Mouse (Mus musculus) liver, embryonic 16.5 days (tissue): ENCODE measurements around the gene Mthfsl. TPM values are rescaled to one million over a fixed set of nuclear protein-coding genes. Genes with fewer than 3 reads are reported as not detected.
"Not testable (repeated sequence)": the region's sequence is repeated elsewhere in the genome, so short reads cannot be mapped to it uniquely, and the experiment has no call there.

Experiments used
- ATAC-seq: fragments of 200-750 bp; cut with Nextera tagmentation; 2 replicates; pipeline ENCODE4 v1.8.0; 2017; ENCODE audit warnings: low read depth, mild to moderate bottlenecking, moderate number of reproducible peaks, moderate library complexity
- H3K27ac ChIP-seq: fragments of 300-500 bp; sonication (generic); 2 replicates; pipeline ENCODE4 v1.5.1; 2014; ENCODE audit warnings: mild to moderate bottlenecking, low read length
- H3K27me3 ChIP-seq: fragments of 300-500 bp; sonication (generic); 2 replicates; pipeline ENCODE4 v1.6.1; 2014; ENCODE audit warnings: low read depth, low read length, mixed read lengths; ENCODE audit not compliant: control insufficient read depth, insufficient read depth
- H3K36me3 ChIP-seq: fragments of 300-500 bp; sonication (generic); 2 replicates; pipeline ENCODE4 v1.6.1; 2014; ENCODE audit warnings: mild to moderate bottlenecking; ENCODE audit not compliant: control insufficient read depth, insufficient read depth
- H3K4me1 ChIP-seq: fragments of 300-500 bp; sonication (generic); 2 replicates; pipeline ENCODE4 v1.6.1; 2014; ENCODE audit warnings: low read depth, low read length, mixed read lengths; ENCODE audit not compliant: control insufficient read depth
- H3K4me2 ChIP-seq: fragments of 300-500 bp; sonication (generic); 2 replicates; pipeline ENCODE4 v1.6.1; 2014; ENCODE audit warnings: low read depth, low read length, mixed read lengths
- H3K4me3 ChIP-seq: fragments of 300-500 bp; sonication (generic); 2 replicates; pipeline ENCODE4 v1.5.1; 2014; ENCODE audit warnings: low read depth, mild to moderate bottlenecking, low read length
- H3K9ac ChIP-seq: fragments of 300-500 bp; sonication (generic); 2 replicates; pipeline ENCODE4 v1.6.1; 2014; ENCODE audit warnings: low read depth, low read length
- H3K9me3 ChIP-seq: fragments of 300-500 bp; sonication (generic); replicated peaks from 2 replicates; pipeline ENCODE4 v1.6.1; 2016; ENCODE audit warnings: low read length; ENCODE audit not compliant: control insufficient read depth
- WGBS: fragments of 180-500 bp; shearing (Covaris S2); extraction: QIAGEN DNeasy Blood & Tissue Kit; methylation state at CpG from one replicate; pipeline ENCODE4 v1.1.7; 2014; ENCODE audit not compliant: insufficient replicate concordance; 5-methylcytosine and 5-hydroxymethylcytosine counted together
- polyA plus RNA-seq: library from polyadenylated mRNA; unstranded; fragments of >200 nt; fragmentation: Nextera tagmentation; extraction: Ambion mirVana; gene quantifications from 2 replicates; pipeline ENCODE4 v1.2.1, GENCODE M21; 2015

Mthfsl gene
- 28.8 and 29.0 TPM in 2 replicates for polyA plus RNA-seq

DNA sequence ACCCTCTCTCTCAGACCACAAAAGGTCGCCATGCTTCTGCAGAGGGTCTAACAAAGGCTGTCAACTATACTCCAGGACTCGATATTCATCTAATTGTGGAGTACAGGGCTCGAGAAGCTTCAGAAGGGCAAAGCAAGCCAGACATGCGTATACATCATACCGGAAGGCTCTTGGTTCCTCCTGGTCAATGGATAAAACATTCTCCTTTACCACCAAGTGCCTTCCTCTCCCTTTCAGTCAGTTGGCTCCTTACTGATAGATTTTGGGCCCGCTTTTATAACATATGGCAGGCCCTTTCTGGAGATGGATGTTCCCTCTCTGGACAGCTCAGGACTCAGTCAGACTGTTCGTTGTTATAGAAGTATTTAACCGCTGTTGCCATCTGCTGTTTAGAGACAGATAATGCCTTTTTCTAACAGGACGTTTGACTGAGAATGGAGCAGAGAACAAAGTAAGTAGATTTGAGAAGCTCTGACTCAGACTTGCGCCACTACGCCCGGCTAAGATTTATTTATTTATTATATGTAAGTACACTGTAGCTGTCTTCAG, at the start of gene Mthfsl:
TSS of gene Mthfsl (minus strand) at position 308 of the 549 bp plus-strand sequence.
- Histone ChIP-seq H3K9ac (peak within 1 kb of the TSS; percentile 20), H3K4me3 (peak within 1 kb of the TSS; percentile 43), H3K27ac (peak within 1 kb of the TSS; percentile 48; the same call in 1 of the 2 replicates), H3K4me2 (peak within 1 kb of the TSS; percentile 57)
- ATAC-seq: peak; percentile 19; the same call in 1 of the 2 replicates
- H3K27me3 ChIP-seq, H3K36me3 ChIP-seq, H3K4me1 ChIP-seq, H3K9me3 ChIP-seq: not testable (repeated sequence)
- WGBS: 18% methylated on average over 11 of the region's 12 CpGs

DNA sequence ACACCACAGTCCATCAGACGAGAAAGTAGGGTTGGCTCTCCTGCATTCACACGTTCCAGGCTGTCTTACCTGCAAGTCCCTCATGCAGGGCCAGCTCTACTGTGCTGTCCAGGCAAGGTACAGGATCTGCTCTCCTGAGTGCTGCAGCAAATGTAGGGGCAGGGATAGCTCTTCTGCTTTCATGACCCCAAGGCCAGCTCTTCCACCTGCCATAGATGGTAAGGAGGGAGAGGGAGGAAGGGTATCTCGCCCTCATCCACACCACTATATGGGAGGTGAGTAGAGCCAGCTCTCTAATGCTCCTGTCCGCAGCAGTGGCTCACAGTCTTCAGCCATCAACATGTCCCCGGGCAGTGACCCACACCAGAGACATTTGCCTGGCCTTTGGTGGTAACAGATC, 49.4 kb upstream of the Mthfsl start:
- 71% methylated on average over 4 of the region's 5 CpGs for WGBS
- not testable (repeated sequence) for H3K4me1 ChIP-seq, H3K36me3 ChIP-seq, ATAC-seq, H3K9ac ChIP-seq, H3K4me3 ChIP-seq, H3K9me3 ChIP-seq, H3K4me2 ChIP-seq, H3K27me3 ChIP-seq, H3K27ac ChIP-seq

DNA sequence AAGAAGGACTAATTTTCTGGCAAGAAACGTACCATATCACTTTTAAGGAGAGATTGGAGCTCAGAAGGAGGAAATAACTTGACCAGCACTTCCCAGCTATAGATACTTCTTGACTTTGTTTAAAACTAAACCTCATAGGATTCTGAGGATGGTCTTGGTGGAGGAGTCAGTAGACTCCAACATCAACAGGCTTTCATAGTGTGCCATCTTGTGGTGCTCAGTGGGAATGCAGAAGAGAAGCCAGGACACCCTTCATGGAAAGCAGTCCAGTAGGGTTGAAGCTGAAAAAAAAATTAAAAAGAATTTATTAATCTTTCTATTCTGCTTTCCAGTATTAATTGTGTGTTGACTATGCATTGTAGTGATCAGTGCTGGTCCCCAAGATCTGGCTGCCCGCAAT, 26.6 kb upstream of the Mthfsl start:
- H3K4me2 ChIP-seq, H3K27ac ChIP-seq, H3K4me1 ChIP-seq, ATAC-seq, H3K27me3 ChIP-seq, H3K9ac ChIP-seq, H3K9me3 ChIP-seq, H3K36me3 ChIP-seq, H3K4me3 ChIP-seq: not testable (repeated sequence)
- WGBS: 0% methylated on average over 1 of the region's 2 CpGs

DNA sequence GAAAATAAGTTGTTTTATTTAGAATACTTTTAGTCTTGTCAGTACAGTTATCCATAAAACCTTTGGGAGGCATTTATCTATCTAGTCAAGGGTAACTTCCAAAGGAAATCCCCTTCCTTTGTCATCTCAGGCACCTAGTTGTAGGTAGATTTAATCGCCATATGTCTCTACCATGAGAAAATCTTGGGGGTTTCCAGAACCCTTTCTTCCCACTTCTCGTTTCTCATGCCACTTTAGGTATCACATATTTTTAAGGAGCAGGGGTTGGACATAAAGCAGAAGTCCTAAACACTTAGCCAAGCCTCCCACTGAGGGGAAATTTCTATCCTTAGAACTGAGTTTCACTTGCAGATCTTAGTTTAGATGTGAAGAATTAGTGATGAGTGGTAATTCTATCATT, 25.9 kb upstream of the Mthfsl start:
- not testable (repeated sequence) for H3K27me3 ChIP-seq, H3K4me2 ChIP-seq, ATAC-seq, H3K27ac ChIP-seq, H3K4me1 ChIP-seq, H3K9ac ChIP-seq, H3K36me3 ChIP-seq, H3K9me3 ChIP-seq, H3K4me3 ChIP-seq
- 83% methylated on average over 1 of the region's 2 CpGs for WGBS

DNA sequence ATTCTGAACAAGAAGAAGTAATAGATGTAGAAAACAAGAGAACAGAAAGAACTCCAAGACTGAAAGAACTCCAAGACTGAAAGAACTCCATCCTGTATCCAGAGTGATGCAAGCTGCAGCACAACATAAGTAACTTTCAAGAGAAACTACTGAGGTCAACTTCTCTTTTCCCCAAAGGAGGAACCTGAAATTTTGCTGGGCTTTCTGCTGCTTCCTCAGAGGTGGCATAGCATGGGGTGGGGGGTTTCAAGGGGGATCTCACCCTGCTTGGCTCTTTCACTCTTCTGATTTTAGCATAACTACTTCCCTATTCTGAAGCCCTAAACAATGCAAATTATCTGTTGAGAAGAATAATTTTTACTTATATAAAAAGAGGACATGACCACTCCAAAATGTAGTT, 15.2 kb upstream of the Mthfsl start:
- not testable (repeated sequence) for H3K27ac ChIP-seq, H3K9me3 ChIP-seq, H3K36me3 ChIP-seq, H3K4me3 ChIP-seq, ATAC-seq, H3K4me1 ChIP-seq, H3K4me2 ChIP-seq, H3K27me3 ChIP-seq, H3K9ac ChIP-seq

DNA sequence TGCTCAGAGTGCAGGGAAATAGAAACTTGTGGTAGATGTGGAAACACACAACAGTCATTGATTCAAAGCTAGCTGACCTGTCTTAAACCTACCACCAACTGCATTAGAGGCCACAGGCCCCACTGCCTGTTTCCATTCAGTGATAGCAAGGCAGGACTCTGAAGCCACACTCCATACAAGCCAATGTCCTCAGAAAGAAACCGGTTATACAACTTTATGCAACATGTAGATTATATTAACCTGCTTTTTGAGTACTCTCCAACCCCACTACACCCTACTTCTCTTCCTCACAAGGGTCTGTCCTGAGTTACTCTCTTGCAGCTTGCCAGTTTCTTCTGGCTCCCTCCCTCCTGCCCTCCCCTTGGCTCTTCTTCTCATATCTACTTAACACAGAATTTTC, 13.1 kb upstream of the Mthfsl start:
- H3K4me3 ChIP-seq, H3K27ac ChIP-seq, H3K9ac ChIP-seq, H3K4me1 ChIP-seq, H3K9me3 ChIP-seq, ATAC-seq, H3K36me3 ChIP-seq, H3K4me2 ChIP-seq, H3K27me3 ChIP-seq: not testable (repeated sequence)
- WGBS: 62% methylated on average over 1 of the region's 1 CpGs

DNA sequence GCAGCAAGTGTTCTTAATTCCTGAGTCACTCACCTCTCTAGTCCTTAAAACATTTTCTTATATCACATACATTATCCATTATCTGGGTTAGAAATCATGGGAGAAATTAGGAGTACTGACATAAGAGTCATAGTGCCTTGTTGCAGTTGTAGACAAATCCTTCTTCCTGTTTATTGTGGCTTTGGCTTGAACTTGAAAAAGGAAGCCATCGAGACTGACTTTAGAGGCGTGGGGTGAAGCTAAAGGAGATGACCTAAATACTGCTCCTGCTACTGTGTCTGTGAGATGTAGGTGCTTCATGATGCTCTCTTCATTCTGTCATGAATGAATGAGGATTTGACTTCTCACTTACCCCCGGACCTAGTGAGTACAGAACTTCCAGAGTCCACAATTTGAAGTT, 12.2 kb upstream of the Mthfsl start:
- not testable (repeated sequence) for H3K4me2 ChIP-seq, H3K36me3 ChIP-seq, H3K4me1 ChIP-seq, H3K27me3 ChIP-seq, H3K4me3 ChIP-seq, H3K27ac ChIP-seq, H3K9ac ChIP-seq, H3K9me3 ChIP-seq, ATAC-seq
- WGBS: 63% methylated on average over 1 of the region's 3 CpGs

DNA sequence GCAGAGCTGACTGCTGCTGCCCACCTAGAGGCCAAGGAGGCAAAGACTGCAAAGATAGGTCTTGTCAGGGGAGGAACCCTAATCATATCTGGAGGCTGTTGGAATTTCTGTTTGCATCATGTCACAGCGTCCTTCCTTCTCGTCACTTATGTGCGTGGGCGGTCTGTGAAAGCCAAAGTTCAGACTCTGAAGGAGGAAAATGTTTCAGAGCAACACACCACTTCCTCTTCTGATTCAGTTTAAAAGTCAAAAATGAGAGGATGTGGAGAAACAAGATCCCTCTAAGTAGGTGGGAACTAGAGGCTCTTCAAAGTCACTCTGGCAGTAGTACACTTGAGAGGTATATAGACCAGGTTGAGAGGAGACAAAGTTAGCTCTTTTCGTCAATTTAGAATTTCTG, 11.6 kb upstream of the Mthfsl start, which contains the start of gene Bcl2a1d:
TSS of gene Bcl2a1d (minus strand) at position 187 of the 400 bp plus-strand sequence.
- not testable (repeated sequence) for H3K4me2 ChIP-seq, ATAC-seq, H3K4me1 ChIP-seq, H3K27ac ChIP-seq, H3K9me3 ChIP-seq, H3K4me3 ChIP-seq, H3K36me3 ChIP-seq, H3K27me3 ChIP-seq, H3K9ac ChIP-seq
- 29% methylated on average over 5 of the region's 5 CpGs for WGBS

DNA sequence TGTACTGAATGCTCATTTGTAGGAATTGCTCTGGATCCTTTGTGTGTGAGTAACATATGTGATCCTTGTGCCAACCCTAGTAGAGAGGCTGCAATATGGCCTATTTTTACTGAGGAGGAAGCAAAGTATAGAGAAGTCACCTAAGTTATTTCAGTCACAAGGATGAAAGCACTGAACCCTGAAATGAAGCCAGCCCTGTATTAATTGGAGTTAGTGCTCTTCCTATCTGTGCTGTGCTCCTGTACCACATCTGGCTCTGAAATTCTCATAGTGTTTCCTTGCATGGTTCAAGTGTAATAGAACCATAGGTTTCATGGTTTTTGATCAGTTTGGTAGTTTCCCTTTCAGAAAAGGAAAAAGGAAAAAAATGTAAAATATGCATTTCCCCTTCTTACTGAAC, 8.2 kb upstream of the Mthfsl start:
- not testable (repeated sequence) for H3K4me1 ChIP-seq, H3K27ac ChIP-seq, H3K36me3 ChIP-seq, ATAC-seq, H3K4me3 ChIP-seq, H3K4me2 ChIP-seq, H3K9me3 ChIP-seq, H3K9ac ChIP-seq, H3K27me3 ChIP-seq

DNA sequence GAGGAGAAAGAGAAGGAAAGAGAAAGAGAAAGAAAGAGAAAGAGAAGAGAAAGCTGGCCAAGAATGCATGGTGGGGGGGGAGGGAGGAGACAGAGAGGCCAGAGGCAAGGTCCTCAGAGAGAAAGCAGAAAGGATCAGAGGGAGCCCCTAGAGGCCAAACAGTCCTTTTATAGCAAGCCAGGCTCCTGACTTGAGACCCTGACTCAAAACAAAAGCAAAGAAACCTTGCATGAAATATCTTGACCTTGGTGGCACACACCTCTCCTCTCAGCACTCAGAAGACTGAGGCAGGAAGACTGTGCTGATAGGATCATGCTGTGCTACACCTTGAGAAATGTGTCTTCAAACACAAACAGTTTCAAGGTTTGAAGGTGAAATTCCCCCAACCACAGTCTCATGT, 1.5 kb upstream of the Mthfsl start:
- ATAC-seq, H3K27ac ChIP-seq: not testable (repeated sequence)

More for the DNA sequence above, 1.5 kb upstream of the Mthfsl start:
- not testable (repeated sequence) for H3K36me3 ChIP-seq, H3K4me1 ChIP-seq, H3K27me3 ChIP-seq, H3K9me3 ChIP-seq, H3K9ac ChIP-seq, H3K4me2 ChIP-seq, H3K4me3 ChIP-seq
